Mouse (Mus musculus) limb, embryonic 14.5 days (tissue): Measurements from ENCODE around the gene Hibadh. TPM values are rescaled to one million over a fixed set of nuclear protein-coding genes. Genes with fewer than 3 reads are reported as not detected.

ENCODE experiments used
- ATAC-seq: fragments of 200-750 bp; cut with Nextera tagmentation; 2 replicates; pipeline ENCODE4 v1.8.0; 2017; ENCODE audit warnings: low read depth, moderate number of reproducible peaks, moderate TSS enrichment; ENCODE audit not compliant: low FRiP score
- DNase-seq: peaks from one replicate; pipeline ENCODE4 v3.0.0-alpha.2; 2015; ENCODE audit warnings: low spot score
- H3K27ac ChIP-seq: fragments of 300-500 bp; sonication (generic); replicated peaks from 2 replicates; pipeline ENCODE4 v1.5.1; 2014; ENCODE audit warnings: low read depth, mild to moderate bottlenecking, low read length, moderate library complexity, mixed read lengths
- H3K27me3 ChIP-seq: fragments of 300-500 bp; sonication (generic); 2 replicates; pipeline ENCODE4 v1.6.1; 2014; ENCODE audit warnings: low read length, mixed read lengths; ENCODE audit not compliant: control insufficient read depth, insufficient read depth
- H3K36me3 ChIP-seq: fragments of 300-500 bp; sonication (generic); 2 replicates; pipeline ENCODE4 v1.6.1; 2014; ENCODE audit warnings: mild to moderate bottlenecking, low read length, moderate library complexity, mixed read lengths; ENCODE audit not compliant: control insufficient read depth, insufficient read depth
- H3K4me1 ChIP-seq: fragments of 300-500 bp; sonication (generic); 2 replicates; pipeline ENCODE4 v1.6.1; 2014; ENCODE audit warnings: antibody characterized with exemption, low read length, mixed read lengths; ENCODE audit not compliant: control insufficient read depth, insufficient read depth
- H3K4me2 ChIP-seq: fragments of 300-500 bp; sonication (generic); replicated peaks from 2 replicates; pipeline ENCODE4 v1.6.1; 2014; ENCODE audit warnings: low read depth, mild to moderate bottlenecking, low read length, moderate library complexity; ENCODE audit not compliant: severe bottlenecking
- H3K4me3 ChIP-seq: fragments of 300-500 bp; sonication (generic); replicated peaks from 2 replicates; pipeline ENCODE4 v1.5.1; 2014; ENCODE audit warnings: low read length
- H3K9ac ChIP-seq: fragments of 300-500 bp; sonication (generic); 2 replicates; pipeline ENCODE4 v1.6.1; 2014; ENCODE audit warnings: mild to moderate bottlenecking, low read depth, low read length, moderate library complexity; ENCODE audit not compliant: severe bottlenecking
- H3K9me3 ChIP-seq: fragments of 300-500 bp; sonication (generic); 2 replicates; pipeline ENCODE4 v1.6.1; 2016; ENCODE audit warnings: low read length; ENCODE audit not compliant: control insufficient read depth
- POLR2A ChIP-seq: fragments of 200-500 bp; IDR thresholded peaks from 2 replicates; pipeline ENCODE4 v1.8.0; 2012; ENCODE audit warnings: inconsistent platforms, mild to moderate bottlenecking, moderate library complexity, borderline replicate concordance; ENCODE audit not compliant: insufficient read depth, insufficient read length; ENCODE audit errors: extremely low read depth
- WGBS: fragments of 180-500 bp; shearing (Covaris S2); extraction: QIAGEN DNeasy Blood & Tissue Kit; methylation state at CpG from one replicate; pipeline ENCODE4 v1.1.7; 2014; 5-methylcytosine and 5-hydroxymethylcytosine counted together
- polyA plus RNA-seq, 2 experiments: library from polyadenylated mRNA; depleted of rRNA in 1 of 2; stranded (reverse) in 1 of 2; unstranded in 1 of 2; fragments of >200 nt; fragmentation: Nextera tagmentation in 1 of 2; extraction: Ambion mirVana in 1 of 2; gene quantifications; 2 replicates each; pipeline versions ENCODE4 v1.2.1 to v1.2.3; 2012 to 2014

Gene Hibadh
- polyA plus RNA-seq, 2 experiments: 49.2 to 56.0 TPM

DNA sequence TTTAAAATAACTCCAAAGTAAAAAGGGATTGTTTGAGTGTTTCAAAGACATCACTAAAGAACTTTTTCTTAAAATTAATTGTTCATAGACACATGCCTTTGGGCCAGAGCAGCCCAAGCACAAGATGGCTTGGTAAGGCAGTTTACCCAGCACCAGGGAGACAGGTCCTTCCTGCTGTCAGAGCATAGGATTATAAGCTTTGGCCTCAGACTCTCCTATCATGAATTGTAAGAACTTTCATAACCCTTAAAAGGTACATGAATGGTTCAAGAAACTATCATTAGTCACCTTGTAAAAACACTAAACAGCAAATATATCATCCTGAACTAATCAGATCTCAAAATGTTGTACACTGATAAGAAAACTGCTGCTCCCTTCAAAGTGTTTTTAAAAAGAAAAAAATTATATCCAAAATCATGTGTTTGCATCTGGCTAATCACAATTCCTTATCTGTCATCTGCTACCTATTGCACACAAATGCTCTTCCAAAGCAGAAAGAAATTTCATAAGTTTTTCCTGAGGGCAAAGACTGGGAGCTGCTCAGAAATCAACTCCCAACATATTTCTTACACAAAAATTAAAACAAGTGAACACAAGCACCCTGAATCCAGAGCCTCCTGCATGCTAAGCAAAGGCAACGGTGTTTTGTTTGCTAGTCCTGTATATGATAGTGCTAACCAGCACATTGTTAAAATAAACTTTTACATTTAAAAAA lies 1.6 kb downstream of the Hibadh start:
- Histone ChIP-seq H3K4me1 (peaks cover 13% of the 10 kb centered on the region), H3K4me2 (peak overlapping the region; percentile 72), H3K4me3 (peak overlapping the region; percentile 68; the same call in 1 of the 2 replicates), H3K36me3 (no peaks in the 10 kb centered on the region), H3K27ac (no peak overlapping the region), H3K9ac (no peak overlapping the region), H3K9me3 (no peaks in the 10 kb centered on the region), H3K27me3 (no peaks in the 10 kb centered on the region)
- TF ChIP-seq POLR2A: no peak
- DNase-seq (no peak), ATAC-seq (no peak)
- WGBS: 62% methylated on average over 1 of the region's 1 CpGs

GRCm38 (mm10) chr6:52637337-52637736 lies 2.9 kb downstream of the Hibadh start:
- 76% methylated on average over 4 of the region's 4 CpGs for WGBS
- H3K9ac ChIP-seq: no peak overlapping the region
- H3K4me3 ChIP-seq: no peak overlapping the region
- H3K9me3 ChIP-seq: no peaks in the 10 kb centered on the region
- H3K27ac ChIP-seq: no peak overlapping the region
- H3K27me3 ChIP-seq: no peaks in the 10 kb centered on the region
- TF ChIP-seq POLR2A: no peak
- H3K4me1 ChIP-seq: peaks cover 15% of the 10 kb centered on the region
- H3K36me3 ChIP-seq: no peaks in the 10 kb centered on the region
- ATAC-seq: no peak
- H3K4me2 ChIP-seq: no peak overlapping the region
- DNase-seq: no peak

DNA sequence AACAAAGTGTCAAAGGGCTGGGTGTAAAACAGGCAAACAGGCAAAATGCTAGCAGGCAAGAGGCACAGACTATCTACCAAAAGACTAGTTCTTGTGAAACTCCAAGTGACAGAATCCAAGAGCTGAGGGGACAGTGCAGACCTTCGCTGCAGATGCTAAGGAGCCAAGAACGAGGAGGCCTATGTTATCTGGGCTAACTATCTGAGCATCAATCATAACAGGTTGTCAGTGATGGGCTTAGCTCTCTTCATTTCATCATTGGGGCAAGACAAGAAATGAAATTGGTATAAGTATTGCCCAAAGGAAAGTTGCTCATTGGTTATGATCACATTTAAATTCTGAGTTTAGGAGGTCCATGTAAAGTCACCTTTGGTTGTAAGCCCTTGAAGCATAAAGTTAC lies 4.8 kb downstream of the Hibadh start:
- ATAC-seq: no peak
- Histone ChIP-seq H3K9me3 (no peaks in the 10 kb centered on the region), H3K4me3 (no peak overlapping the region), H3K27ac (no peak overlapping the region), H3K36me3 (no peaks in the 10 kb centered on the region), H3K9ac (no peak overlapping the region), H3K4me1 (peaks cover 8% of the 10 kb centered on the region), H3K27me3 (no peaks in the 10 kb centered on the region), H3K4me2 (no peak overlapping the region)
- TF ChIP-seq POLR2A: no peak
- DNase-seq: no peak
- WGBS: 77% methylated on average over 2 of the region's 2 CpGs

DNA sequence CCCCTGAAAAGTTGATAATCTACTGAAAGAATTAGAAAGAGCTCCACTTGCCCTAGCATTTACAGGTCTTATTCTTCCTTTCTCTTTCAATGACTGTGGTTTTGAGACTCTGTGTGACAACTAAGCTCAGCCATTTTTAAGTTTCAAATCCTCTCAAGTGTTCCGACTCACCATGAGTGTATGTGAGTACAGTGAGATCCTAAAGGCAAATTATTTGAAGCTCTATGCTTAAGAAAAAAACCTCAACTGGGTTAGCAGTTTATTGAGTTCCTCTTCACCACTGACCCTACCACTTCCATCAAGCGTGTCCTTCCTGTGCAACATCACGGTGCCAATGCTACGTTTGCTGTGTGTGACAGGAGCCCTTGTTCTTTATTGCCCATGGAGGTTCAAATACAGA lies 9.6 kb downstream of the Hibadh start:
- DNase-seq (no peak), ATAC-seq (no peak)
- no peak for TF ChIP-seq POLR2A
- H3K4me2 ChIP-seq: no peak overlapping the region
- H3K9ac ChIP-seq: no peak overlapping the region
- H3K27me3 ChIP-seq: no peaks in the 10 kb centered on the region
- H3K27ac ChIP-seq: no peak overlapping the region
- 0 out of 2 replicates have a peak, but pooled peaks cover 3% of the 10 kb centered on the region for H3K4me1 ChIP-seq
- 91% methylated on average over 4 of the region's 4 CpGs for WGBS
- no peaks in the 10 kb centered on the region; the same call in 1 of the 2 replicates for H3K36me3 ChIP-seq
- H3K9me3 ChIP-seq: no peaks in the 10 kb centered on the region
- no peak overlapping the region for H3K4me3 ChIP-seq

- H3K4me2 ChIP-seq: no peak overlapping the region
- no peak overlapping the region for H3K9ac ChIP-seq
- H3K27ac ChIP-seq: no peak overlapping the region
- DNase-seq (no peak), ATAC-seq (no peak)
- no peaks in the 10 kb centered on the region for H3K27me3 ChIP-seq
- H3K36me3 ChIP-seq: no peaks in the 10 kb centered on the region; the same call in 1 of the 2 replicates
- H3K4me1 ChIP-seq: 0 out of 2 replicates have a peak, but pooled peaks cover 3% of the 10 kb centered on the region
- TF ChIP-seq POLR2A: no peak
- H3K4me3 ChIP-seq: no peak overlapping the region
- no peaks in the 10 kb centered on the region for H3K9me3 ChIP-seq
- WGBS: 97% methylated on average over 4 of the region's 4 CpGs
Observed at GRCm38 (mm10) chr6:52629180-52629579, 11.0 kb downstream of the Hibadh start.
